Mouse (Mus musculus) bone marrow, adult 2 months (tissue): ENCODE measurements around the gene Slc6a8.

Experiments
- CTCF ChIP-seq: fragments of 200-500 bp; IDR thresholded peaks from 2 replicates; pipeline ENCODE4 v1.5.1; 2011; ENCODE audit warnings: low read length, control low read depth; ENCODE audit not compliant: control insufficient read depth, insufficient read depth
- POLR2A ChIP-seq: fragments of 200-500 bp; IDR thresholded peaks from 2 replicates; pipeline ENCODE4 v1.6.1; 2011; ENCODE audit warnings: low read depth, mild to moderate bottlenecking, control low read depth, low read length, borderline replicate concordance; ENCODE audit not compliant: control insufficient read depth

DNA sequence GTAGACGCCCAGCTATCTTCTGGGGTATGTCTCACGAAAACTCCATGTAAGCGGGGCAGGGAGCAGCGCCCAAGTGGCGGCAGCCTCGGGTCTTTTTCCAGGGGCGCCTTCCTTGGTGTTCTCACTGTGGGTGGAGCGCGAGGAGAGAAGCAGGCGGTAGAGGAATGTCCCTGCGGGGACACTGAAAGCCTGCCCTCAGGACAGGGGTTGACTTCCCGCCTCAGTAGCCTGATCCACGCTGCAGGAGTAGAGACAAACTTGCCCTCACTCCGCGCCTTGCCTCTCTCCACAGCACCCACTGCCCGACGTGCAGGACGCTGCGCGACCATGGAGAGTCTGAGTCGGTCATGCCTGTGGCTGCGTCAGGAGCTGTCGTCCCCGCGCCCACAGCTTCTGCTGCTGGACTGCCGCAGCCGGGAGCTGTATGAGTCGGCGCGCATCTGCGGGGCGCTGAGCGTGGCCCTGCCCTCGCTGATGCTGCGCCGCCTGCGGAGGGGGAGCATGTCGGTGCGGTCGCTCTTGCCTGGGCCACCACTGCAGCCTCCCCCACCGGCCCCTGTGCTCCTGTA is 33.0 kb upstream of the Slc6a8 start:
- TF ChIP-seq CTCF (no peak), POLR2A (no peak)
